Mouse (Mus musculus): ENCODE measurements around the gene Slc25a19.

Gene Slc25a19

GRCm38 (mm10) chr11:115595209-115595608 is 32.9 kb downstream of the Slc25a19 start:
- DNase-seq, result no peak

- no peak for DNase-seq
These were observed 37.5 kb downstream of the Slc25a19 start for GRCm38 (mm10) chr11:115590526-115591075.

GRCm38 (mm10) chr11:115587984-115588383 is 40.1 kb downstream of the Slc25a19 start:
- no peak for DNase-seq

- no peak for DNase-seq
These were observed 41.7 kb downstream of the Slc25a19 start for GRCm38 (mm10) chr11:115586403-115586802.

- DNase-seq, result no peak
These were observed 42.5 kb downstream of the Slc25a19 start for GRCm38 (mm10) chr11:115585573-115586100.

GRCm38 (mm10) chr11:115584376-115585073 is 43.6 kb downstream of the Slc25a19 start:
- no peak for DNase-seq

GRCm38 (mm10) chr11:115582913-115583606 is 45.0 kb downstream of the Slc25a19 start:
- DNase-seq, result no peak

- DNase-seq, result no peak
These were observed 49.0 kb downstream of the Slc25a19 start for GRCm38 (mm10) chr11:115579080-115579479.

GRCm38 (mm10) chr11:115564961-115565360 is 63.1 kb downstream of the Slc25a19 start:
- DNase-seq, result no peak

All from kidney, postnatal 10 days (tissue).